Mouse (Mus musculus): ENCODE results near the gene Lrmda. TPM values are rescaled to one million over a fixed set of nuclear protein-coding genes. Genes with fewer than 3 reads are reported as not detected.

Lrmda gene
- polyA plus RNA-seq, 1 experiment from 2014 or later: 0.23 TPM

- Histone ChIP-seq H3K4me3 (replicated peaks) (no peak overlapping the region), H3K9ac (replicated peaks) (no peak overlapping the region), H3K36me3 (no peaks in the 10 kb centered on the region), H3K27ac (no peak overlapping the region), H3K4me1 (replicated peaks) (no peaks in the 10 kb centered on the region), H3K27me3 (peaks cover 5% of the 10 kb centered on the region; the same call in 1 of the 2 replicates), H3K4me2 (replicated peaks) (no peak overlapping the region), H3K9me3 (no peaks in the 10 kb centered on the region)
- ATAC-seq: no peak
- 91% methylated on average over 14 of the region's 14 CpGs for WGBS
Observed at GRCm38 (mm10) chr14:22051941-22052664, 32.6 kb downstream of the Lrmda start.

GRCm38 (mm10) chr14:22055630-22056029 is 36.1 kb downstream of the Lrmda start:
- ATAC-seq: no peak
- no peak overlapping the region for H3K9ac ChIP-seq (replicated peaks)

GRCm38 (mm10) chr14:22056246-22056645 is 36.7 kb downstream of the Lrmda start:
- H3K4me3 ChIP-seq (replicated peaks): no peak overlapping the region
- 90% methylated on average over 4 of the region's 4 CpGs for WGBS
- no peaks in the 10 kb centered on the region for H3K9me3 ChIP-seq
- no peaks in the 10 kb centered on the region for H3K36me3 ChIP-seq
- H3K9ac ChIP-seq (replicated peaks): no peak overlapping the region
- H3K4me2 ChIP-seq (replicated peaks): no peak overlapping the region
- ATAC-seq: no peak
- H3K27ac ChIP-seq: no peak overlapping the region
- peaks cover 9% of the 10 kb centered on the region for H3K4me1 ChIP-seq (replicated peaks)
- H3K27me3 ChIP-seq: no peaks in the 10 kb centered on the region

More at GRCm38 (mm10) chr14:22055630-22056029, 36.1 kb downstream of the Lrmda start:
- 80% methylated on average over 8 of the region's 8 CpGs for WGBS
- no peaks in the 10 kb centered on the region for H3K27me3 ChIP-seq
- no peaks in the 10 kb centered on the region for H3K9me3 ChIP-seq
- no peak overlapping the region for H3K27ac ChIP-seq
- no peak overlapping the region for H3K4me2 ChIP-seq (replicated peaks)
- no peak overlapping the region for H3K4me3 ChIP-seq (replicated peaks)
- H3K36me3 ChIP-seq: no peaks in the 10 kb centered on the region
- peaks cover 3% of the 10 kb centered on the region for H3K4me1 ChIP-seq (replicated peaks)

DNA sequence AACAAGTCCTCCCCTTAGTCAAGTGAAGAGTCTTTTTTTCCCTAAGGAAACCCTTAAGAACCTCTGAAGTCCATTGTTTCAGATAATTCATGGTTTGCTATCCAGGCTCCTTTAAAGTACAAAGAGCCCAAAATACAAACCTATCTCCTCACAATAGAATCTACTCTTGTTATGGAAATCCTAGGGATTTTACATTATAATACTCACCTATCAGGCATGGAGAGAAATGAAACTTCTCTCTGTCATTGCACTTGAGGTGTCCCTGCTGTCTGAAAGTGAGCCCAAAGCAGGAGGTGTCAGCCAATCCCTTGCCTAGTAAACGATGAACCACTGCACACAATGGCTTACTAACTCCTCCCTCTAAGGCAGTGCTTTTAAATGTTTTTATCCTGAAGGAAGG is 39.2 kb downstream of the Lrmda start:
- ATAC-seq: no peak
- Histone ChIP-seq H3K9me3 (no peaks in the 10 kb centered on the region), H3K4me1 (replicated peaks) (peaks cover 11% of the 10 kb centered on the region), H3K36me3 (no peaks in the 10 kb centered on the region), H3K4me2 (replicated peaks) (no peak overlapping the region), H3K27ac (no peak overlapping the region), H3K4me3 (replicated peaks) (no peak overlapping the region), H3K27me3 (no peaks in the 10 kb centered on the region), H3K9ac (replicated peaks) (no peak overlapping the region)
- 56% methylated on average over 1 of the region's 1 CpGs for WGBS

- peaks cover 11% of the 10 kb centered on the region for H3K4me1 ChIP-seq (replicated peaks)
- no peaks in the 10 kb centered on the region for H3K36me3 ChIP-seq
- no peak overlapping the region for H3K4me2 ChIP-seq (replicated peaks)
- 94% methylated on average over 6 of the region's 6 CpGs for WGBS
- no peak overlapping the region for H3K9ac ChIP-seq (replicated peaks)
- no peak for ATAC-seq
- no peaks in the 10 kb centered on the region for H3K9me3 ChIP-seq
- no peak overlapping the region for H3K4me3 ChIP-seq (replicated peaks)
- H3K27ac ChIP-seq: no peak overlapping the region
- H3K27me3 ChIP-seq: no peaks in the 10 kb centered on the region
Observed at GRCm38 (mm10) chr14:22059348-22059861, 39.9 kb downstream of the Lrmda start.

DNA sequence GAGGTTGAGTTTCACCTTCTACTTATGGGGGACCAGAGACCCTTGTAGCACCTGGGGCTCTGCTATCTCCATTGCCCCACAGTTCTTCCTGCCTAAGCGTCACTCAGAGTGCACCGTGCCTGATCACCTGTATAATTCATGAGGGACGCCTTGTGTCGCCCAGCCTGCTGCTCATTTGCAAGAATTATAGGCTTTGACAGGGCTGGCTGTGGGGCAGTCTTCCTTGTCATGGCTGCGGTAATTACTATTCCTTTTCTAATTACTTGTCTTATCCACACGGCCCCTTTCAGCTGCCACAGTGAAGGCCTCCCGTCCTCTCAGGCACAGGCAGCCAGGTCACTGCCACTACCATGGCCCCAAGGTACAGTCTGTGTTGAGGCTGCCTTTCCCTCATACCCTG is 41.3 kb downstream of the Lrmda start:
- peak; percentile 72 for ATAC-seq
- no peak overlapping the region for H3K4me3 ChIP-seq (replicated peaks)
- no peak overlapping the region for H3K9ac ChIP-seq (replicated peaks)
- no peaks in the 10 kb centered on the region for H3K36me3 ChIP-seq
- no peak overlapping the region for H3K4me2 ChIP-seq (replicated peaks)
- no peaks in the 10 kb centered on the region for H3K27me3 ChIP-seq
- peaks cover 11% of the 10 kb centered on the region for H3K4me1 ChIP-seq (replicated peaks)
- H3K27ac ChIP-seq: 0 out of 2 replicates have a peak overlapping the region, but pooled peaks have one; percentile 5
- no peaks in the 10 kb centered on the region for H3K9me3 ChIP-seq
- WGBS: 29% methylated on average over 7 of the region's 7 CpGs

- WGBS: 91% methylated on average over 9 of the region's 9 CpGs
- no peak for ATAC-seq
- H3K27ac ChIP-seq: no peak overlapping the region
Observed at GRCm38 (mm10) chr14:22062117-22062855, 42.8 kb downstream of the Lrmda start.

GRCm38 (mm10) chr14:22069169-22069568 is 49.7 kb downstream of the Lrmda start:
- Histone ChIP-seq H3K27me3 (peaks cover 9% of the 10 kb centered on the region), H3K4me1 (replicated peaks) (peaks cover 3% of the 10 kb centered on the region)

More at GRCm38 (mm10) chr14:22062117-22062855, 42.8 kb downstream of the Lrmda start:
- no peak overlapping the region for H3K9ac ChIP-seq (replicated peaks)
- no peak overlapping the region for H3K4me2 ChIP-seq (replicated peaks)
- no peak overlapping the region for H3K4me3 ChIP-seq (replicated peaks)
- no peaks in the 10 kb centered on the region for H3K36me3 ChIP-seq
- H3K27me3 ChIP-seq: no peaks in the 10 kb centered on the region
- no peaks in the 10 kb centered on the region for H3K9me3 ChIP-seq
- peaks cover 11% of the 10 kb centered on the region for H3K4me1 ChIP-seq (replicated peaks)

GRCm38 (mm10) chr14:22073385-22073784 is 53.9 kb downstream of the Lrmda start:
- no peak overlapping the region for H3K4me2 ChIP-seq (replicated peaks)
- no peak overlapping the region for H3K27ac ChIP-seq
- no peak for ATAC-seq
- peaks cover 27% of the 10 kb centered on the region for H3K27me3 ChIP-seq
- H3K4me3 ChIP-seq (replicated peaks): no peak overlapping the region
- no peak overlapping the region for H3K9ac ChIP-seq (replicated peaks)
- no peaks in the 10 kb centered on the region for H3K9me3 ChIP-seq
- H3K4me1 ChIP-seq (replicated peaks): peaks cover 15% of the 10 kb centered on the region
- WGBS: 81% methylated on average over 5 of the region's 5 CpGs
- H3K36me3 ChIP-seq: no peaks in the 10 kb centered on the region

More at GRCm38 (mm10) chr14:22069169-22069568, 49.7 kb downstream of the Lrmda start:
- Histone ChIP-seq H3K4me2 (replicated peaks) (no peak overlapping the region), H3K9ac (replicated peaks) (no peak overlapping the region), H3K9me3 (no peaks in the 10 kb centered on the region), H3K4me3 (replicated peaks) (no peak overlapping the region), H3K36me3 (no peaks in the 10 kb centered on the region), H3K27ac (no peak overlapping the region)
- ATAC-seq: no peak
- WGBS: 80% methylated on average over 2 of the region's 2 CpGs

GRCm38 (mm10) chr14:22074229-22074628 is 54.7 kb downstream of the Lrmda start:
- Histone ChIP-seq H3K9ac (replicated peaks) (no peak overlapping the region), H3K4me2 (replicated peaks) (peak overlapping the region; percentile 45), H3K27me3 (peaks cover 20% of the 10 kb centered on the region), H3K4me3 (replicated peaks) (peak overlapping the region; percentile 11; the same call in 1 of the 2 replicates), H3K36me3 (no peaks in the 10 kb centered on the region), H3K9me3 (no peaks in the 10 kb centered on the region), H3K27ac (no peak overlapping the region), H3K4me1 (replicated peaks) (peaks cover 15% of the 10 kb centered on the region)
- WGBS: 18% methylated on average over 16 of the region's 16 CpGs
- peak; percentile 24; the same call in 1 of the 2 replicates for ATAC-seq

DNA sequence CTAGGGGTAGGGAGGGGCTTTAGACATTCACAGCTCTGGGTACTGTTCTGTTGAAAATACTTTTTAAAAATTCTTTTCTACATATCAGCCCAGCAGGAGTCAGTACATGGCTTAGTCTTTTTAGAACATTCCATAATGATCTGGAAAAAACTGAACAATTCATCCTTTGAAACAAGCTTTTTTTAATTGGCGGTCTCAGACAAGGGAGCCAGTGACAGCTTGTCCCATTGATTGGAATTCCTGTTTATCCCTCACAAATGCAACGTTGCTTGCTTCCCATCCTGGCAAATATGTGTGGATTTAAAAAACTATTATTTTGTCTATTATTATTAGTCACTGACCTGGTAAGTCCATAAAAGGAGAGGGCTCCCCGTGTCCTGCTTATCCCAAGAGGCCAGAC is 64.4 kb downstream of the Lrmda start:
- no peak overlapping the region for H3K4me3 ChIP-seq (replicated peaks)
- no peak overlapping the region for H3K4me2 ChIP-seq (replicated peaks)
- H3K4me1 ChIP-seq (replicated peaks): no peaks in the 10 kb centered on the region
- no peak overlapping the region for H3K27ac ChIP-seq
- H3K9ac ChIP-seq (replicated peaks): no peak overlapping the region
- WGBS: 38% methylated on average over 3 of the region's 3 CpGs
- no peaks in the 10 kb centered on the region for H3K36me3 ChIP-seq
- H3K9me3 ChIP-seq: peaks cover 5% of the 10 kb centered on the region; the same call in 1 of the 2 replicates
- no peak for ATAC-seq
- peaks cover 10% of the 10 kb centered on the region; the same call in 1 of the 2 replicates for H3K27me3 ChIP-seq

- 92% methylated on average over 3 of the region's 3 CpGs for WGBS
Observed at GRCm38 (mm10) chr14:22085411-22085810, 65.9 kb downstream of the Lrmda start.

More at GRCm38 (mm10) chr14:22085411-22085810, 65.9 kb downstream of the Lrmda start:
- Histone ChIP-seq H3K9me3 (peaks cover 5% of the 10 kb centered on the region; the same call in 1 of the 2 replicates), H3K27ac (no peak overlapping the region), H3K27me3 (peaks cover 17% of the 10 kb centered on the region; the same call in 1 of the 2 replicates), H3K36me3 (no peaks in the 10 kb centered on the region), H3K4me2 (replicated peaks) (no peak overlapping the region), H3K4me1 (replicated peaks) (no peaks in the 10 kb centered on the region), H3K9ac (replicated peaks) (no peak overlapping the region), H3K4me3 (replicated peaks) (no peak overlapping the region)
- ATAC-seq: no peak
